Mouse (Mus musculus) retina, adult 2 months (tissue): ENCODE data around the gene Rmnd1.

Experiments used
- DNase-seq: peaks from one replicate; pipeline ENCODE4 v3.0.0-alpha.2; 2012; ENCODE audit warnings: low read depth, low spot score

Gene Rmnd1

GRCm38 (mm10) chr10:4391076-4391475 lies 41.1 kb downstream of the Rmnd1 start:
- DNase-seq, result no peak

- DNase-seq, result no peak
Measured at GRCm38 (mm10) chr10:4390550-4390949, 41.6 kb downstream of the Rmnd1 start.

GRCm38 (mm10) chr10:4389461-4390112 lies 42.6 kb downstream of the Rmnd1 start:
- no peak for DNase-seq

GRCm38 (mm10) chr10:4389036-4389435 lies 43.2 kb downstream of the Rmnd1 start:
- no peak for DNase-seq

- no peak for DNase-seq
Measured at GRCm38 (mm10) chr10:4388384-4388745, 43.8 kb downstream of the Rmnd1 start.

GRCm38 (mm10) chr10:4387701-4388383 lies 44.3 kb downstream of the Rmnd1 start, which contains the start of gene Zbtb2:
Gene Zbtb2, minus strand, starts transcription at chr10:4388108.
- DNase-seq, result peak; percentile 45

- peak; percentile 88 for DNase-seq
Measured at GRCm38 (mm10) chr10:4386609-4387591, 45.3 kb downstream of the Rmnd1 start.

GRCm38 (mm10) chr10:4384244-4384643 lies 47.9 kb downstream of the Rmnd1 start:
- no peak for DNase-seq

GRCm38 (mm10) chr10:4380748-4381147 lies 51.4 kb downstream of the Rmnd1 start:
- DNase-seq, result no peak

GRCm38 (mm10) chr10:4376931-4377330 lies 55.3 kb downstream of the Rmnd1 start:
- DNase-seq, result no peak

GRCm38 (mm10) chr10:4376461-4376860 lies 55.7 kb downstream of the Rmnd1 start:
- no peak for DNase-seq

- DNase-seq, result no peak
Measured at GRCm38 (mm10) chr10:4375267-4375666, 56.9 kb downstream of the Rmnd1 start.

GRCm38 (mm10) chr10:4374734-4375133 lies 57.5 kb downstream of the Rmnd1 start:
- DNase-seq, result no peak

GRCm38 (mm10) chr10:4374239-4374638 lies 57.9 kb downstream of the Rmnd1 start:
- DNase-seq, result no peak

- no peak for DNase-seq
Measured at GRCm38 (mm10) chr10:4373558-4373957, 58.6 kb downstream of the Rmnd1 start.

- no peak for DNase-seq
Measured at GRCm38 (mm10) chr10:4372011-4372410, 60.2 kb downstream of the Rmnd1 start.

GRCm38 (mm10) chr10:4370105-4370504 lies 62.1 kb downstream of the Rmnd1 start:
- no peak for DNase-seq

- no peak for DNase-seq
Measured at GRCm38 (mm10) chr10:4364618-4365017, 67.6 kb downstream of the Rmnd1 start.

GRCm38 (mm10) chr10:4357435-4357834 lies 74.8 kb downstream of the Rmnd1 start:
- no peak for DNase-seq

GRCm38 (mm10) chr10:4356640-4357039 lies 75.5 kb downstream of the Rmnd1 start:
- no peak for DNase-seq

GRCm38 (mm10) chr10:4355882-4356451 lies 76.2 kb downstream of the Rmnd1 start:
- DNase-seq, result no peak
